25 mouse cellular contexts compared by ENCODE assay signal in genomic region chr12:7971736-7972135, GRCm38 (mm10). TPM values are rescaled to one million over a fixed set of nuclear protein-coding genes. Genes with fewer than 3 reads are reported as not detected.
A peak's percentile ranks its signal among the peaks of the same experiment; 100 is the strongest.
DNase-seq lines count a peak whose midpoint lies in the region; ATAC-seq lines count a peak whose summit lies in the region.
"Had no signal": no experiment of that assay in that cellular context is flagged by ENCODE, and none has a peak within 500 bp of the region (broad histone marks: within the 10 kb centered on the region; RNA-seq: fewer than 3 reads in every experiment).

No protein-coding gene starts in this region.

- no peak overlapping the region for H3K9ac ChIP-seq in forebrain, embryonic 15.5 days (replicated peaks)
- H3K9ac ChIP-seq in forebrain, embryonic 13.5 days: no peak overlapping the region
- H3K9ac ChIP-seq: embryonic facial prominence, embryonic 12.5 days; embryonic facial prominence, embryonic 15.5 days; forebrain, embryonic 12.5 days; hindbrain, embryonic 12.5 days had no signal

- DNase-seq in cerebellum, postnatal 14 days: peak; percentile 29 to 36
- no peak for DNase-seq in cerebellum, adult 18-20 months
- DNase-seq in kidney, postnatal 14 days: peak; percentile 19
- DNase-seq in kidney, postnatal 10 days: no peak
- DNase-seq in ovary, adult 18-20 months (ENCODE audit: low spot score): no peak
- DNase-seq: adrenal gland, adult 2 months; cerebellum, adult 11 months; cerebellum, adult 9-11 months; gastrocnemius, adult 2 months; gastrocnemius, postnatal 14 days; heart, adult 11 months; kidney, adult 18-20 months; kidney, adult 9 months had no signal

- H3K4me2 ChIP-seq in forebrain, embryonic 15.5 days (replicated peaks): no peak overlapping the region
- H3K4me2 ChIP-seq in forebrain, embryonic 13.5 days: no peak overlapping the region
- H3K4me2 ChIP-seq: embryonic facial prominence, embryonic 12.5 days; embryonic facial prominence, embryonic 15.5 days; forebrain, embryonic 12.5 days; heart, embryonic 11.5 days; hindbrain, embryonic 12.5 days had no signal

- no peak overlapping the region for H3K27ac ChIP-seq in forebrain, embryonic 15.5 days (replicated peaks)
- no peak overlapping the region for H3K27ac ChIP-seq in forebrain, embryonic 13.5 days
- H3K27ac ChIP-seq: embryonic facial prominence, embryonic 12.5 days; embryonic facial prominence, embryonic 15.5 days; forebrain, embryonic 12.5 days; gastrocnemius, adult 2 months; hindbrain, embryonic 12.5 days had no signal

- WGBS in forebrain, embryonic 15.5 days: 64% methylated on average over 2 of the region's 2 CpGs
- 79% methylated on average over 2 of the region's 2 CpGs for WGBS in forebrain, embryonic 13.5 days

- H3K36me3 ChIP-seq in forebrain, embryonic 15.5 days: no peaks in the 10 kb centered on the region
- H3K36me3 ChIP-seq in forebrain, embryonic 13.5 days (ENCODE audit: poor library complexity, severe bottlenecking): no peaks in the 10 kb centered on the region
- H3K36me3 ChIP-seq: embryonic facial prominence, embryonic 12.5 days; embryonic facial prominence, embryonic 15.5 days; forebrain, embryonic 12.5 days; hindbrain, embryonic 12.5 days had no signal

- peak; percentile 44 for ATAC-seq in forebrain, embryonic 15.5 days (replicated peaks)
- no peak for ATAC-seq in forebrain, embryonic 13.5 days
- ATAC-seq: CD4-positive, CD25-positive, alpha-beta regulatory T cell, adult 4 months; hindbrain, embryonic 16.5 days; inflammation-experienced regulatory T-cells, adult 6 months; intestine, embryonic 16.5 days had no signal

- H3K27me3 ChIP-seq in forebrain, embryonic 15.5 days: no peaks in the 10 kb centered on the region
- no peaks in the 10 kb centered on the region for H3K27me3 ChIP-seq in forebrain, embryonic 13.5 days
- H3K27me3 ChIP-seq: embryonic facial prominence, embryonic 12.5 days; forebrain, embryonic 12.5 days; hindbrain, embryonic 12.5 days had no signal

- H3K4me1 ChIP-seq in forebrain, embryonic 15.5 days: peaks cover 4% of the 10 kb centered on the region
- H3K4me1 ChIP-seq in forebrain, embryonic 13.5 days: no peaks in the 10 kb centered on the region
- H3K4me1 ChIP-seq: embryonic facial prominence, embryonic 15.5 days; forebrain, embryonic 12.5 days had no signal

- H3K9me3 ChIP-seq in forebrain, embryonic 15.5 days: no peaks in the 10 kb centered on the region
- H3K9me3 ChIP-seq in forebrain, embryonic 13.5 days (replicated peaks): no peaks in the 10 kb centered on the region
- H3K9me3 ChIP-seq: embryonic facial prominence, embryonic 12.5 days; embryonic facial prominence, embryonic 15.5 days; forebrain, embryonic 12.5 days; hindbrain, embryonic 12.5 days had no signal

- no peak overlapping the region for H3K4me3 ChIP-seq in forebrain, embryonic 15.5 days
- H3K4me3 ChIP-seq in forebrain, embryonic 13.5 days: no peak overlapping the region
- H3K4me3 ChIP-seq: embryonic facial prominence, embryonic 12.5 days; embryonic facial prominence, embryonic 15.5 days; forebrain, embryonic 12.5 days; gastrocnemius, adult 2 months; hindbrain, embryonic 12.5 days had no signal

RNA-seq across cellular contexts. Expression of gene Apob, which starts 5.7 kb away (rescaled TPM):
- polyA plus RNA-seq in forebrain, embryonic 15.5 days (2015; fragmentation: Nextera tagmentation; extraction: Ambion mirVana): 0.05 and 0.06 TPM in 2 replicates
- polyA plus RNA-seq in forebrain, embryonic 13.5 days (2015; fragmentation: Nextera tagmentation; extraction: Ambion mirVana): 0.09 TPM in 1 of 2 replicates, not detected in the other
- polyA plus RNA-seq: forebrain, embryonic 12.5 days; heart, postnatal 0 days had no signal

Comparison
In these comparisons a context has a peak if more than half of its experiments do, and no peak if none do; other contexts are left out.
1. DNase-seq: peak in cerebellum, postnatal 14 days (2 of 2) and kidney, postnatal 14 days (single experiment); none in cerebellum, adult 18-20 months (0 of 2), kidney, postnatal 10 days (single experiment) and ovary, adult 18-20 months (single experiment).